Mouse (Mus musculus): ENCODE measurements around the gene Rsg1.

DNA sequence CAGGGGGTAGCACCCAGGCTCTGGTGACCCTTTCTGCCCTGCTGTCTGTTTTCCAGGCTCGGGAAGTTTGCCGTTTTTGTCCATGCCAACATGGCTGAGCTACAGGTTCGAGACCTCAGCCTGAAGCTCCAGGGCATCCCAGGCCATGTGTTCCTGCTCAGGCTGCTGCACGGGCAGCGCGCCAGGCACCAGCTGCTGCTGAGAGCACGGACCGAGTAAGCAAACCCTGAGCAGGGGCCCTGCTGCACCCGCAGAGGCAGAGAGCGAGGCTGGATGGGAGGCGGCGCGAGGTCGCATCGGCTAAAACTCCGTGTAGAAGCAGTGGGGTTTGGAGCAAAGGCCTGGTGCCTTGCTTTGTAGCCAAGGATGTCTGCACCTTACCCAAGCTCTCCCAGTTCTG is 40.5 kb downstream of the Rsg1 start:
- TF ChIP-seq CTCF (IDR thresholded peaks at IDR 0.05; ENCODE audit: extremely low read depth, insufficient read depth, insufficient read length, insufficient replicate concordance) (no peak), POLR2A (IDR thresholded peaks at IDR 0.05; ENCODE audit: low read depth, low read length) (no peak)
